Mouse (Mus musculus): ENCODE measurements around the gene 4931422A03Rik. TPM values are rescaled to one million over a fixed set of nuclear protein-coding genes. Genes with fewer than 3 reads are reported as not detected.

Gene 4931422A03Rik
- total RNA-seq, 1 experiment from 2014 or later: not detected

- ATAC-seq (replicated peaks in 1 of 2; ENCODE audit: insufficient read depth in 1 of 2, low FRiP score in 2 of 2, low TSS enrichment in 1 of 2, low read depth in 1 of 2, poor library complexity in 2 of 2, severe bottlenecking in 2 of 2): peak in 1 of 2 experiments; percentile 27; a peak in 1 of 4 replicates
These were observed 71.3 kb downstream of the 4931422A03Rik start for GRCm38 (mm10) chr2:103956867-103957266.

- peak in 1 of 2 experiments; percentile 15; a peak in 1 of 4 replicates for ATAC-seq (replicated peaks in 1 of 2; ENCODE audit: insufficient read depth in 1 of 2, low FRiP score in 2 of 2, low TSS enrichment in 1 of 2, low read depth in 1 of 2, poor library complexity in 2 of 2, severe bottlenecking in 2 of 2)
These were observed 72.4 kb downstream of the 4931422A03Rik start for GRCm38 (mm10) chr2:103955714-103956113.

DNA sequence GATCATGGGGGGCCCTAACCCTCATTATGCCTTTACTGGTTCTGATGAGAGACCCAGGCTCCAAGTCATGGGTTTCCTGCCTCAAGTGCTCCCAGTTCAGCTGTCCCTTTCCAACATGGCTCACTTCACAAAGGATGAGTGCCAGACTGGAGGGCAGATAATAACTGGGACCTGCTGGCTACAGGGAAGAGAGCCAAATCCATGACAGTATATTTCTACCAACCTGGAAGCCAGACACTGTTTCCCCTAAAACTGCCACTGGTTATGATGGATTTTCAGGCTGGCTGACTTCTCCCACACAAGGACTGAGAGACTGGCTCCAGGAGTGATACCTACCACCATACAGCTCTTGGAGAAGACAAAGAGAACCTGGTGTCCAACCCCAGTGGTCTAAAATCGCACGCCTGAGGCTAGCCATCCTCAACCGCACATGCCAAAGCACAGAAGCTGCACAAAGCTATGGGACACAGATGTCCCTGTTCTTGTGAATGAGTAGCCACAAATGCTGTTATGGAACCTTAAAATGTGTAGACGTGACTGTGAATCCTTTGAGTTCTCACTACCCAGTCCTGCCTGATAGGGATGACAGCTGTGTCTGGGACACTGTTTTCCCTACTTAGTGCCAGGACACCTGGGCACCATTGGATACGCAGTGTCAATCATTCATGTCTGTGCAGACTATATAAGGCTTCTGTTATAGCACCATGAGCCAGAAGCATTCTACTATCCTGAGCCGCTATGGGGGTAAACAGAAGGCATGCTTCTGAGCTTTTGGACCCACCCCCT lies 74.9 kb downstream of the 4931422A03Rik start:
- no peak for ATAC-seq (replicated peaks in 1 of 2; ENCODE audit: insufficient read depth in 1 of 2, low FRiP score in 2 of 2, low TSS enrichment in 1 of 2, low read depth in 1 of 2, poor library complexity in 2 of 2, severe bottlenecking in 2 of 2)

DNA sequence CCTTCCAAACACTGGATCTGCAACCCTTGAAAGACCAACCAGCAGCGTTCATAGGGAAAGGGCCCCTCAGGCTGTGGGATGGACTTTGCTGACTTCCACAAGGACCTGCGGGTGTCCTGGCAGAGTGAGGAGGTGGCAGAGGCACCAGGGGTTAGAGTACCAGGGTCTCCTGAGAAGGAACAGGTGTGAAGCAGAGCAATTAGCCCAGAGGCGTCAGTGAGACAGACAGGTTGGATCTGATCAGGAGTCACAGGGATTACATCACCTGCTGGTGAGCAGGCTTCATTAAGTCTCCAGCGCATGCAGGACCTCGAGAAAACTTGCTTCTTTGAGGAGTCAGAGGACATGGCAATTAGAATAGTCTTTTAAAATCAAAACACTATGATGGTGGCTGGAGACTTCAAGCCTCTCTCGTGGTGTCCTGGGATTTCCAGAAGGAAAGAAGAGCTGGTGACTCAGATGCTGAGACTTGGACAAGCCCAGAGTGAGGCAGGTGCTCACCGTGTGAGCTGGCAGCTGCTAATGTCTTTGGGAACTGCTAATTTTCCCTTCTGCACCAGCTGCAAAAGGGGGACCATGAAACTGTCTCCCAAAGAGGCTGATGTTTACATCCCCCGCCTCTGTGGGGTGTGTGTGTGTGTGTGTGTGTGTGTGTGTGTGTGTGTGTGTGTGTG lies 80.0 kb downstream of the 4931422A03Rik start:
- ATAC-seq (replicated peaks in 1 of 2; ENCODE audit: insufficient read depth in 1 of 2, low FRiP score in 2 of 2, low TSS enrichment in 1 of 2, low read depth in 1 of 2, poor library complexity in 2 of 2, severe bottlenecking in 2 of 2): no peak

GRCm38 (mm10) chr2:103946892-103947291 lies 81.3 kb downstream of the 4931422A03Rik start:
- ATAC-seq (replicated peaks in 1 of 2; ENCODE audit: insufficient read depth in 1 of 2, low FRiP score in 2 of 2, low TSS enrichment in 1 of 2, low read depth in 1 of 2, poor library complexity in 2 of 2, severe bottlenecking in 2 of 2): peak in 1 of 2 experiments; percentile 34; a peak in 1 of 4 replicates

- ATAC-seq (replicated peaks in 1 of 2; ENCODE audit: insufficient read depth in 1 of 2, low FRiP score in 2 of 2, low TSS enrichment in 1 of 2, low read depth in 1 of 2, poor library complexity in 2 of 2, severe bottlenecking in 2 of 2): peak; percentile 71 to 78
These were observed 82.5 kb downstream of the 4931422A03Rik start for GRCm38 (mm10) chr2:103945571-103946092.

DNA sequence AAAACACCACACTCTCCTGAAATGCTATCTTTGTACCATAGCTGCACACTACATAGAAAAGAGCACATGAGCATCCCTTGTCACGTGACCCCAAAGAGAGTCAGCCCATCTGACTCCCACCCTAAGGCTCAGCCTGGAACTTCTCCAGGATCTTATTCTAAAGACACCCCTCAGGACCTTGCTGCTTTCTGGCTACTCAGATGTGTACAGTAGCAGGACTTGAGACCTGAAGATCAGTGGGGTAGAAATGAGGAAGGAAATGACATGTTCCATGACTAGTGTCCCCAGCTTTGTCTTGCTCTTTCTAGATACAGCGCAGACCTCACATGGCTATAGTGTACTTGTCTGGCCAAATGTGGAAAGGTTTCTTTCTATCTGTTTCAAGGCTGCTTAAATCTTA lies 83.3 kb downstream of the 4931422A03Rik start:
- peak; percentile 70 to 73 for ATAC-seq (replicated peaks in 1 of 2; ENCODE audit: insufficient read depth in 1 of 2, low FRiP score in 2 of 2, low TSS enrichment in 1 of 2, low read depth in 1 of 2, poor library complexity in 2 of 2, severe bottlenecking in 2 of 2)

GRCm38 (mm10) chr2:103941085-103941484 lies 87.1 kb downstream of the 4931422A03Rik start:
- no peak for ATAC-seq (replicated peaks in 1 of 2; ENCODE audit: insufficient read depth in 1 of 2, low FRiP score in 2 of 2, low TSS enrichment in 1 of 2, low read depth in 1 of 2, poor library complexity in 2 of 2, severe bottlenecking in 2 of 2)

DNA sequence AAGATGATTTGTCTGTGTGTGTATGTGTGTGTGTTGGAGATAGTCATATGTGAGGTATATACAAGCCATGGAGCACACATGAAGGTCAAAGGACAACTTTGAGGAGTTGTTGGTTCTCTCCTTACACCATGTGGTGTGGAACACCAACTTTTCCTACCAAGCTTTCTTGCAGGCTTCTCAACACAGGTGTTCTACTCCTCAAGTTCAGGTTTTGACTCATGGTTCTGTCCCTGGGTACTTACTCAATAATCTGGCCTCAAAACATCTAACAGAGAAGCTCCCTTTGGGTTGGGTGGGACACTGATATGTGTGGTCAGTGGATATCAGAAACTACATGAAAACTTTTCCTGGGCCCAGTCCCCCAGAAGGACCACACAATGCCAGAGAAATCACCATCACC lies 89.2 kb downstream of the 4931422A03Rik start:
- no peak for ATAC-seq (replicated peaks in 1 of 2; ENCODE audit: insufficient read depth in 1 of 2, low FRiP score in 2 of 2, low TSS enrichment in 1 of 2, low read depth in 1 of 2, poor library complexity in 2 of 2, severe bottlenecking in 2 of 2)

- no peak for ATAC-seq (replicated peaks in 1 of 2; ENCODE audit: insufficient read depth in 1 of 2, low FRiP score in 2 of 2, low TSS enrichment in 1 of 2, low read depth in 1 of 2, poor library complexity in 2 of 2, severe bottlenecking in 2 of 2)
These were observed 89.6 kb downstream of the 4931422A03Rik start for GRCm38 (mm10) chr2:103938573-103938972.

- no peak for ATAC-seq (replicated peaks in 1 of 2; ENCODE audit: insufficient read depth in 1 of 2, low FRiP score in 2 of 2, low TSS enrichment in 1 of 2, low read depth in 1 of 2, poor library complexity in 2 of 2, severe bottlenecking in 2 of 2)
These were observed 90.5 kb downstream of the 4931422A03Rik start for GRCm38 (mm10) chr2:103937670-103938069.

- no peak for ATAC-seq (replicated peaks in 1 of 2; ENCODE audit: insufficient read depth in 1 of 2, low FRiP score in 2 of 2, low TSS enrichment in 1 of 2, low read depth in 1 of 2, poor library complexity in 2 of 2, severe bottlenecking in 2 of 2)
These were observed 91.5 kb downstream of the 4931422A03Rik start for GRCm38 (mm10) chr2:103936666-103937065.

DNA sequence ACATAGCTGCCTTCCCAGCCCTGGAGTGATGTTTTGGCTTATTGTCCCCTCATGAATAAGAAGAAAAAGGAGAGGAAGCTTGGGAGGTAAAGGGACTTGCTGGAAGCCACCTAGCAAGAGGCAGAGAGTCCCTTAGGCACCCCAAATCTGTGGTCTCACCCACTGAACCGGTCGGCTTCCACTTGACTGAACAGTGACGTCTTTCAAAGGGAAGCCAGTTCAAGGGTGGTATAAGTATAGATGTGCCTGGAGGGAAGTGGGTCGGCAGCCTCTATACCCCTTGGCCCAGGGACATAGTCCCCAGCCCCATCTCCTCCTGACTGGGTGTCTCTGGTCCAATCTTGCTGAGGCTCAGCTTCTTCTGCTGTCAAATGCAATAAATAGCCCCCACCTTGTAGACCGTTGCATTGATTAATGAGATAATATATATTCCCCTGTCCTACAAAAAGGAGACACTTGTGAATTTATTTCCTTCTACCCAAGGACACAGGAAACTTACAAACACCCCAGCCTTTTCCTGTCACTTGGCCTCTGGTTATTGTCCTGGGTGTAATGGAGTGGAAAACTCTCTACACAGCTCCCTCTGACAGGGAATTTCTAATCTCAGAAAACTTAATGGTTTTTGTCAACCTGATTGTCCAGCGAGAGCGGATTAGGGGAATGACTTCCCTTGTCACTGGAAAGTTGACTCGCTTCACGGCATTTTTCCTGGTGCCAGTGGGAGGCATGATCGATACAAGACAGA lies 92.3 kb downstream of the 4931422A03Rik start:
- no peak for ATAC-seq (replicated peaks in 1 of 2; ENCODE audit: insufficient read depth in 1 of 2, low FRiP score in 2 of 2, low TSS enrichment in 1 of 2, low read depth in 1 of 2, poor library complexity in 2 of 2, severe bottlenecking in 2 of 2)

- ATAC-seq (replicated peaks in 1 of 2; ENCODE audit: insufficient read depth in 1 of 2, low FRiP score in 2 of 2, low TSS enrichment in 1 of 2, low read depth in 1 of 2, poor library complexity in 2 of 2, severe bottlenecking in 2 of 2): peak; percentile 37 to 55
These were observed 93.5 kb downstream of the 4931422A03Rik start for GRCm38 (mm10) chr2:103934670-103935069.

DNA sequence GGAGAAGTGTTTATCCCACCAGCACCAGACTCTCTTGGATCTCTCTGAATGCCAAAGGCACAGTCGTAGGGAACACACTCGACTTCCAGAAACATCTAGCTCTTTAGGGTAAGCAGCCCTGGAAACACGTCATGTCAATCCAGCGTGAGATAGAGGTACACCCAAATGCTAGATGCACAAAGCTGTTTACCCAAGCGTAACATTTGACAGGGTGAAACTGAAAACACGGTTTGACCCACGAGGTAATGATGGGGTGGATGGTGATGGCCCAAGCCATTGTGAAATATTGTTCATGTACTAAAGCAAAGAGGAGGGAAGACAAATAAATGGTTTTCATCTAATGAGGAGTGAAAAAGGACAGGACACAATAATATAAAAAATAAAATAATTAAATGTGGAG lies 93.9 kb downstream of the 4931422A03Rik start:
- ATAC-seq (replicated peaks in 1 of 2; ENCODE audit: insufficient read depth in 1 of 2, low FRiP score in 2 of 2, low TSS enrichment in 1 of 2, low read depth in 1 of 2, poor library complexity in 2 of 2, severe bottlenecking in 2 of 2): no peak

- peak; percentile 24 to 29; a peak in 1 of 4 replicates for ATAC-seq (replicated peaks in 1 of 2; ENCODE audit: insufficient read depth in 1 of 2, low FRiP score in 2 of 2, low TSS enrichment in 1 of 2, low read depth in 1 of 2, poor library complexity in 2 of 2, severe bottlenecking in 2 of 2)
These were observed 95.7 kb downstream of the 4931422A03Rik start for GRCm38 (mm10) chr2:103932480-103932879.

DNA sequence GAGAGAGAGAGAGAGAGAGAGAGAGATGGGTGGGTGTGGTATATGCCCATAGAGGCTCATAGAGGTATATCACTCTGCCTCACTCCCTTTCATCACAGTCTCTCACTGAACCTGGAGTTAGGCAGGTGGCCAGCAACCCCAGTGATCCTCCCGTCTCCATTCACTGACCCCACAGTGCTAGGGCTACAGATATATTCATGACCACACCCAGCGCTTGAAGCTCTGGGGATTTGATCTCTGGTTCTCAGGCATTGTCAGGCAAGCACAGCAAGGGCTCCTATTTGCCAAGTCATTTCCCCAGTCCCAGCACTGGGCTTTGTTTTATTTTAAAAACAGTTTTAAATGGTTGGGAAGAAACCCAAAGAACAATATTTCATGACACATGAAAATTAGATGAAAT lies 96.1 kb downstream of the 4931422A03Rik start:
- 0 out of 4 replicates have a peak, but pooled peaks of 1 of the 2 experiments have one; percentile 9 for ATAC-seq (replicated peaks in 1 of 2; ENCODE audit: insufficient read depth in 1 of 2, low FRiP score in 2 of 2, low TSS enrichment in 1 of 2, low read depth in 1 of 2, poor library complexity in 2 of 2, severe bottlenecking in 2 of 2)

All from hematopoietic stem cell, adult 5-6 weeks (primary cell).